ENCODE assay signal across 8 mouse cellular contexts in the genomic region with DNA sequence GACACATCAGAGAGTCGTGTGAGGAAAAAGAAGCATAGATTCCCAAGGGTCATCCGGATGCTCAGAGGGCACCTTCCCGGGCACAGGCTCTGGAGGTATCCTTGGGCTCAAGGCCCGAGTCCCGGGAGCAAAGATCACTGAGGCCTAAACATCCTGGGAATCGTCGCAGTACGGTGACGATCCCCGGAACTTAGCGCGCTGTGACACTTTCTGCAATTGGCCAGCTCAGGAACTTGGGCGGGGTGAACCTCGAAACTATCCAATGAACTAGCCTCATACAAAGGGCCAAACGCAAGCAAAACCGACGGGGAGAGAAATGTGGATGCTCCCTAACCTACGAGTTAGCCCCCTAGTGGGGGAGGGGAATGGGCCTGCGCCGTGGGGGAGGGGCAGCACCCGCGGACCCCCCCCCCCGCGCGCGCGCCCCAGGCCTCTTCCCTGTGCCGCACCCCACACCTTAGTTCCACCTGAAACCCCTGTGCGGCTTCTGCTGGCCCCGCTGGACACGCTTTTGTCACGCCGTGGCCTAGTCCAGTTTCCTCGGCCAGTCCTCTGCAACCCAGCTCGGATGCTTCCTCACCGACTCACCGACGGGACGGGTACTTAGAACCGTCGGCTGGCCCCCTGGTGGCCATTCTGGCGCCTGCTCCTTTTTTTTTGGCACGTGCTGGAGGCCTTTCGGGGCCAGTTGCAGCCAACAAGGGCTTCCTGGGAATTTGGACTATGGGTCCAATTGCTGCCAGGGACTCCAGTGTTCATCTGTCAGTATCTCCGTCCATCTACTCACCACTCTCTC. TPM values are rescaled to one million over a fixed set of nuclear protein-coding genes. Genes with fewer than 3 reads are reported as not detected.
DNase-seq lines count a peak whose midpoint lies in the region; ATAC-seq and TF ChIP-seq lines count a peak whose summit lies in the region.

No protein-coding gene starts in this region.

- peak; percentile 61 for TF ChIP-seq POLR2A in heart, adult 2 months (IDR thresholded peaks at IDR 0.05; ENCODE audit: insufficient read depth, low read depth, low read length)
- 0 out of 2 replicates have a peak, but pooled peaks have one; percentile 60 for TF ChIP-seq POLR2A in limb, embryonic 14.5 days (IDR thresholded peaks at IDR 0.05; ENCODE audit: borderline replicate concordance, extremely low read depth, insufficient read depth, insufficient read length)

- peaks cover 6% of the 10 kb centered on the region for H3K79me2 ChIP-seq in heart, adult 2 months (replicated peaks; ENCODE audit: control insufficient read depth, insufficient read depth, low read length)

- no peaks in the 10 kb centered on the region for H3K9me3 ChIP-seq in embryonic facial prominence, embryonic 14.5 days (ENCODE audit: control insufficient read depth, low read length)
- no peaks in the 10 kb centered on the region for H3K9me3 ChIP-seq in limb, embryonic 14.5 days (ENCODE audit: control insufficient read depth, low read length)
- no peaks in the 10 kb centered on the region for H3K9me3 ChIP-seq in midbrain, postnatal 0 days (ENCODE audit: low read length)

- peaks cover 14% of the 10 kb centered on the region for H3K4me1 ChIP-seq in embryonic facial prominence, embryonic 14.5 days (ENCODE audit: control insufficient read depth, insufficient read depth, low read length)
- peaks cover 20% of the 10 kb centered on the region for H3K4me1 ChIP-seq in heart, adult 2 months (ENCODE audit: control insufficient read depth, insufficient read depth, low read length)
- peaks cover 18% of the 10 kb centered on the region for H3K4me1 ChIP-seq in limb, embryonic 14.5 days (ENCODE audit: control insufficient read depth, insufficient read depth, low read length)
- peaks cover 18% of the 10 kb centered on the region for H3K4me1 ChIP-seq in midbrain, postnatal 0 days (ENCODE audit: insufficient read depth, low read length)

- H3K9ac ChIP-seq in embryonic facial prominence, embryonic 14.5 days (ENCODE audit: low read depth, low read length): peak overlapping the region; percentile 100
- peak overlapping the region; percentile 86 for H3K9ac ChIP-seq in heart, adult 2 months (ENCODE audit: low read depth, low read length)
- peak overlapping the region; percentile 100 for H3K9ac ChIP-seq in limb, embryonic 14.5 days (ENCODE audit: low read depth, low read length, severe bottlenecking)
- H3K9ac ChIP-seq in midbrain, postnatal 0 days (replicated peaks; ENCODE audit: low read length, poor library complexity, severe bottlenecking): peak overlapping the region; percentile 98

- peak overlapping the region; percentile 99 for H3K27ac ChIP-seq in embryonic facial prominence, embryonic 14.5 days (replicated peaks; ENCODE audit: low read depth, low read length)
- H3K27ac ChIP-seq in heart, adult 2 months: peak overlapping the region; percentile 100
- peak overlapping the region; percentile 99 for H3K27ac ChIP-seq in limb, embryonic 14.5 days (replicated peaks; ENCODE audit: low read depth, low read length)
- peak overlapping the region; percentile 99 for H3K27ac ChIP-seq in midbrain, postnatal 0 days (ENCODE audit: low read depth, low read length)

- H3K27me3 ChIP-seq in embryonic facial prominence, embryonic 14.5 days (replicated peaks; ENCODE audit: control insufficient read depth, insufficient read depth, low read length): no peaks in the 10 kb centered on the region
- H3K27me3 ChIP-seq in heart, adult 2 months (ENCODE audit: control insufficient read depth, insufficient read depth, low read length): no peaks in the 10 kb centered on the region
- no peaks in the 10 kb centered on the region for H3K27me3 ChIP-seq in limb, embryonic 14.5 days (ENCODE audit: control insufficient read depth, insufficient read depth, low read length)
- H3K27me3 ChIP-seq in midbrain, postnatal 0 days (ENCODE audit: insufficient read depth, low read length): no peaks in the 10 kb centered on the region

- peak; percentile 92 for ATAC-seq in embryonic facial prominence, embryonic 14.5 days (ENCODE audit: low read depth)
- ATAC-seq in limb, embryonic 14.5 days (ENCODE audit: low FRiP score, low read depth): peak; percentile 92
- peak; percentile 87 for ATAC-seq in midbrain, postnatal 0 days (ENCODE audit: low FRiP score)

- TF ChIP-seq CTCF in heart, adult 2 months (IDR thresholded peaks at IDR 0.05): peak; percentile 86
- peak; percentile 84 for TF ChIP-seq CTCF in midbrain, postnatal 0 days (IDR thresholded peaks at IDR 0.05)

- H3K4me2 ChIP-seq in embryonic facial prominence, embryonic 14.5 days (ENCODE audit: low read depth, low read length): peak overlapping the region; percentile 97
- H3K4me2 ChIP-seq in limb, embryonic 14.5 days (replicated peaks; ENCODE audit: low read depth, low read length, severe bottlenecking): peak overlapping the region; percentile 98
- peak overlapping the region; percentile 97 for H3K4me2 ChIP-seq in midbrain, postnatal 0 days (ENCODE audit: low read depth, low read length, poor library complexity, severe bottlenecking)

- under 1% methylated on average over 28 of the region's 45 CpGs for WGBS in embryonic facial prominence, embryonic 14.5 days
- WGBS in heart, adult 2 months: under 1% methylated on average over 45 of the region's 45 CpGs
- WGBS in limb, embryonic 14.5 days: 3% methylated on average over 39 of the region's 45 CpGs
- WGBS in midbrain, postnatal 0 days: under 1% methylated on average over 35 of the region's 45 CpGs

- peak; percentile 96 for DNase-seq in 3T3-L1 (ENCODE audit: low read depth, low spot score)
- peak; percentile 83 to 90 for DNase-seq in adrenal gland, postnatal 4 days (ENCODE audit: low spot score in 2 of 2)
- peak; percentile 97 for DNase-seq in embryonic facial prominence, embryonic 14.5 days (ENCODE audit: low spot score)
- DNase-seq in heart, adult 2 months: peak; percentile 97 to 98
- DNase-seq in kidney, adult 8-10 months: peak; percentile 97 to 98
- peak; percentile 94 for DNase-seq in limb, embryonic 14.5 days (ENCODE audit: low spot score)
- peak; percentile 96 for DNase-seq in midbrain, postnatal 0 days (ENCODE audit: low spot score)
- DNase-seq in spleen, postnatal 14 days (ENCODE audit: low spot score in 2 of 2): peak; percentile 91 to 93

- peaks cover 21% of the 10 kb centered on the region for H3K36me3 ChIP-seq in embryonic facial prominence, embryonic 14.5 days (ENCODE audit: control insufficient read depth, insufficient read depth, low read length)
- H3K36me3 ChIP-seq in heart, adult 2 months (ENCODE audit: control insufficient read depth, insufficient read depth, low read length): no peaks in the 10 kb centered on the region; the same call in 1 of the 2 replicates
- peaks cover 23% of the 10 kb centered on the region for H3K36me3 ChIP-seq in limb, embryonic 14.5 days (ENCODE audit: control insufficient read depth, insufficient read depth, low read length)
- peaks cover under 1% of the 10 kb centered on the region; the same call in 1 of the 2 replicates for H3K36me3 ChIP-seq in midbrain, postnatal 0 days (ENCODE audit: insufficient read depth, low read length)

- intact Hi-C loops in heart, adult 2 months (cut with DNase I): loop anchor here (2.0 to 5.0 kb wide), 5 partner anchors 89 to 337 kb away; partner anchors contain the start of genes BC003965, Clcn7, Cramp1l and Ift140

- peak overlapping the region; percentile 99 for H3K4me3 ChIP-seq in embryonic facial prominence, embryonic 14.5 days (ENCODE audit: low read depth, low read length)
- H3K4me3 ChIP-seq in heart, adult 2 months: peak overlapping the region; percentile 88
- peak overlapping the region; percentile 99 for H3K4me3 ChIP-seq in limb, embryonic 14.5 days (replicated peaks; ENCODE audit: low read length)
- peak overlapping the region; percentile 97 for H3K4me3 ChIP-seq in midbrain, postnatal 0 days (ENCODE audit: low read depth, low read length)

- no peak for TF ChIP-seq EP300 in heart, adult 2 months (IDR thresholded peaks at IDR 0.05; ENCODE audit: insufficient read depth, low read depth, low read length)

RNA-seq across cellular contexts. Expression of gene Ube2i, which starts 0.5 kb away (rescaled TPM):
- total RNA-seq in adrenal gland, postnatal 4 days (2021): 100 to 1,000 TPM; 371 to 391 TPM
- polyA plus RNA-seq in embryonic facial prominence, embryonic 14.5 days (2014; fragmentation: Nextera tagmentation; extraction: Ambion mirVana): 482 and 517 TPM in 2 replicates
- 10 to 100 TPM; 88.3 to 90.3 TPM for total RNA-seq in heart, adult 2 months (2021)
- polyA plus RNA-seq in heart, adult 2 months (2012; rRNA removed): 69.7 and 94.6 TPM in 2 replicates
- polyA plus RNA-seq in limb, embryonic 14.5 days (2012; rRNA removed): 434 and 540 TPM in 2 replicates
- 533 and 582 TPM in 2 replicates for polyA plus RNA-seq in limb, embryonic 14.5 days (2014; fragmentation: Nextera tagmentation; extraction: Ambion mirVana)
- 444 and 524 TPM in 2 replicates for total RNA-seq in midbrain, postnatal 0 days (2014; rRNA removed)
- polyA plus RNA-seq in midbrain, postnatal 0 days (2015; fragmentation: Nextera tagmentation; extraction: Ambion mirVana): 401 and 432 TPM in 2 replicates

RNA-seq across cellular contexts. Expression of gene Baiap3, which starts 17.7 kb away (rescaled TPM):
- total RNA-seq in adrenal gland, postnatal 4 days (2021): 10 to 100 TPM; 24.4 to 30.7 TPM
- polyA plus RNA-seq in embryonic facial prominence, embryonic 14.5 days (2014; fragmentation: Nextera tagmentation; extraction: Ambion mirVana): 0.42 and 1.1 TPM in 2 replicates
- under 1 TPM; 0.32 to 0.39 TPM for total RNA-seq in heart, adult 2 months (2021)
- polyA plus RNA-seq in heart, adult 2 months (2012; rRNA removed): 0.79 and 1.5 TPM in 2 replicates
- 1.5 and 1.9 TPM in 2 replicates for polyA plus RNA-seq in limb, embryonic 14.5 days (2012; rRNA removed)
- 0.89 and 1.5 TPM in 2 replicates for polyA plus RNA-seq in limb, embryonic 14.5 days (2014; fragmentation: Nextera tagmentation; extraction: Ambion mirVana)
- 94.2 and 98.4 TPM in 2 replicates for total RNA-seq in midbrain, postnatal 0 days (2014; rRNA removed)
- 48.4 and 49.9 TPM in 2 replicates for polyA plus RNA-seq in midbrain, postnatal 0 days (2015; fragmentation: Nextera tagmentation; extraction: Ambion mirVana)

RNA-seq across cellular contexts. Expression of gene Prss34, which starts 24.3 kb away (rescaled TPM):
- 1 to 10 TPM; 2.4 to 4.6 TPM for total RNA-seq in adrenal gland, postnatal 4 days (2021)
- 3.1 and 4.4 TPM in 2 replicates for polyA plus RNA-seq in embryonic facial prominence, embryonic 14.5 days (2014; fragmentation: Nextera tagmentation; extraction: Ambion mirVana)
- total RNA-seq in heart, adult 2 months (2021): under 1 TPM; 0.21 to 0.36 TPM
- polyA plus RNA-seq in heart, adult 2 months (2012; rRNA removed): 0.14 and 0.35 TPM in 2 replicates
- 6.0 and 8.5 TPM in 2 replicates for polyA plus RNA-seq in limb, embryonic 14.5 days (2012; rRNA removed)
- polyA plus RNA-seq in limb, embryonic 14.5 days (2014; fragmentation: Nextera tagmentation; extraction: Ambion mirVana): 6.7 and 10.6 TPM in 2 replicates
- total RNA-seq in midbrain, postnatal 0 days (2014; rRNA removed): not detected in 2 replicates
- not detected in 2 replicates for polyA plus RNA-seq in midbrain, postnatal 0 days (2015; fragmentation: Nextera tagmentation; extraction: Ambion mirVana)

RNA-seq across cellular contexts. Expression of gene Tsr3, which starts 33.9 kb away (rescaled TPM):
- total RNA-seq in adrenal gland, postnatal 4 days (2021): 10 to 100 TPM; 35.6 to 36.5 TPM
- polyA plus RNA-seq in embryonic facial prominence, embryonic 14.5 days (2014; fragmentation: Nextera tagmentation; extraction: Ambion mirVana): 39.1 and 48.7 TPM in 2 replicates
- 1 to 10 TPM; 6.9 to 8.2 TPM for total RNA-seq in heart, adult 2 months (2021)
- polyA plus RNA-seq in heart, adult 2 months (2012; rRNA removed): 7.1 TPM in 2 replicates
- 40.6 and 43.7 TPM in 2 replicates for polyA plus RNA-seq in limb, embryonic 14.5 days (2012; rRNA removed)
- polyA plus RNA-seq in limb, embryonic 14.5 days (2014; fragmentation: Nextera tagmentation; extraction: Ambion mirVana): 46.3 and 47.9 TPM in 2 replicates
- total RNA-seq in midbrain, postnatal 0 days (2014; rRNA removed): 39.6 and 40.1 TPM in 2 replicates
- 74.2 and 76.2 TPM in 2 replicates for polyA plus RNA-seq in midbrain, postnatal 0 days (2015; fragmentation: Nextera tagmentation; extraction: Ambion mirVana)

RNA-seq across cellular contexts. Expression of gene Gnptg, which starts 34.0 kb away (rescaled TPM):
- total RNA-seq in adrenal gland, postnatal 4 days (2021): 10 to 100 TPM; 39.0 to 40.6 TPM
- polyA plus RNA-seq in embryonic facial prominence, embryonic 14.5 days (2014; fragmentation: Nextera tagmentation; extraction: Ambion mirVana): 32.4 and 34.9 TPM in 2 replicates
- 10 to 100 TPM; 13.6 to 16.1 TPM for total RNA-seq in heart, adult 2 months (2021)
- polyA plus RNA-seq in heart, adult 2 months (2012; rRNA removed): 18.0 and 19.5 TPM in 2 replicates
- 29.4 and 34.7 TPM in 2 replicates for polyA plus RNA-seq in limb, embryonic 14.5 days (2012; rRNA removed)
- 30.9 and 33.4 TPM in 2 replicates for polyA plus RNA-seq in limb, embryonic 14.5 days (2014; fragmentation: Nextera tagmentation; extraction: Ambion mirVana)
- total RNA-seq in midbrain, postnatal 0 days (2014; rRNA removed): 97.2 and 104 TPM in 2 replicates
- polyA plus RNA-seq in midbrain, postnatal 0 days (2015; fragmentation: Nextera tagmentation; extraction: Ambion mirVana): 127 and 134 TPM in 2 replicates

Comparison
In these comparisons a context has a peak if more than half of its experiments do, and no peak if none do; other contexts are left out.
1. Peak in every context shown above with its lines: DNase-seq, ATAC-seq, H3K4me3 ChIP-seq and H3K27ac ChIP-seq.
2. RNA of gene Baiap3, which starts 17.7 kb away (polyA plus RNA-seq): 48.4 to 49.9 TPM in midbrain, postnatal 0 days; 0.89 to 1.9 TPM in limb, embryonic 14.5 days, 0.79 to 1.5 TPM in heart, adult 2 months and 0.42 to 1.1 TPM in embryonic facial prominence, embryonic 14.5 days; every median in the first group is over 10 times any median in the second.